In genomic region chr1:66820241-66820640, GRCm38 (mm10) we compare ENCODE assay signal across 12 mouse cellular contexts. TPM values are rescaled to one million over a fixed set of nuclear protein-coding genes. Genes with fewer than 3 reads are reported as not detected.
DNase-seq lines count a peak whose midpoint lies in the region; ATAC-seq lines count a peak whose summit lies in the region.
"Had no signal": no experiment of that assay in that cellular context is flagged by ENCODE, and none has a peak within 500 bp of the region (broad histone marks: within the 10 kb centered on the region; RNA-seq: fewer than 3 reads in every experiment).

No protein-coding gene starts in this region.

- H3K27ac ChIP-seq in hindbrain, embryonic 12.5 days = peak overlapping the region; percentile 25; the same call in 1 of the 2 replicates
- no peak overlapping the region for H3K27ac ChIP-seq in hindbrain, embryonic 11.5 days (ENCODE audit: low read depth, low read length)
- H3K27ac ChIP-seq: heart, adult 2 months; limb, embryonic 13.5 days; stomach, postnatal 0 days had no signal

- H3K4me1 ChIP-seq in hindbrain, embryonic 12.5 days = peaks cover 7% of the 10 kb centered on the region; the same call in 1 of the 2 replicates
- no peaks in the 10 kb centered on the region for H3K4me1 ChIP-seq in hindbrain, embryonic 11.5 days (replicated peaks; ENCODE audit: control insufficient read depth, insufficient read depth, low read length)

- DNase-seq in hindbrain, embryonic 11.5 days (ENCODE audit: low spot score) = no peak
- peak; percentile 39 for DNase-seq in adrenal gland, postnatal 14 days
- DNase-seq in embryo, embryonic 10.5 days (ENCODE audit: low spot score) = peak; percentile 24
- DNase-seq in lung, postnatal 25 days (ENCODE audit: low spot score) = peak; percentile 46
- no peak for DNase-seq in gastrocnemius, adult 8-10 months (ENCODE audit: low spot score in 2 of 2)
- DNase-seq: heart, adult 2 months; right cerebral cortex, postnatal 25 days had no signal

- 39% methylated on average over 7 of the region's 7 CpGs for WGBS in hindbrain, embryonic 12.5 days
- 38% methylated on average over 7 of the region's 7 CpGs for WGBS in hindbrain, embryonic 11.5 days

- ATAC-seq in hindbrain, embryonic 12.5 days (ENCODE audit: low FRiP score) = no peak
- no peak for ATAC-seq in hindbrain, embryonic 11.5 days (ENCODE audit: low FRiP score)
- ATAC-seq in inflammation-experienced regulatory T-cells, adult 6 months = no peak

- peak overlapping the region; percentile 8; the same call in 1 of the 2 replicates for H3K9ac ChIP-seq in hindbrain, embryonic 12.5 days
- no peak overlapping the region for H3K9ac ChIP-seq in hindbrain, embryonic 11.5 days (ENCODE audit: low read depth, low read length)
- H3K9ac ChIP-seq: limb, embryonic 13.5 days had no signal

- no peak overlapping the region for H3K4me3 ChIP-seq in hindbrain, embryonic 12.5 days
- no peak overlapping the region for H3K4me3 ChIP-seq in hindbrain, embryonic 11.5 days (ENCODE audit: low read depth, low read length)
- H3K4me3 ChIP-seq: heart, adult 2 months; limb, embryonic 13.5 days had no signal

- H3K4me2 ChIP-seq in hindbrain, embryonic 12.5 days (replicated peaks) = peak overlapping the region; percentile 25; the same call in 1 of the 2 replicates
- H3K4me2 ChIP-seq in hindbrain, embryonic 11.5 days (replicated peaks; ENCODE audit: low read depth, low read length) = no peak overlapping the region
- H3K4me2 ChIP-seq: limb, embryonic 13.5 days had no signal

- no peaks in the 10 kb centered on the region for H3K9me3 ChIP-seq in hindbrain, embryonic 12.5 days (replicated peaks)
- no peaks in the 10 kb centered on the region for H3K9me3 ChIP-seq in hindbrain, embryonic 11.5 days (ENCODE audit: control insufficient read depth, low read length)
- H3K9me3 ChIP-seq: limb, embryonic 13.5 days had no signal

- H3K27me3 ChIP-seq in hindbrain, embryonic 12.5 days = no peaks in the 10 kb centered on the region
- H3K27me3 ChIP-seq in hindbrain, embryonic 11.5 days (ENCODE audit: control insufficient read depth, insufficient read depth, low read length) = no peaks in the 10 kb centered on the region
- H3K27me3 ChIP-seq: CH12.LX had no signal

- no peaks in the 10 kb centered on the region for H3K36me3 ChIP-seq in hindbrain, embryonic 12.5 days
- no peaks in the 10 kb centered on the region for H3K36me3 ChIP-seq in hindbrain, embryonic 11.5 days (ENCODE audit: control insufficient read depth, insufficient read depth, low read length)
- H3K36me3 ChIP-seq: limb, embryonic 13.5 days had no signal

RNA-seq across cellular contexts. Expression of gene Kansl1l, which starts 2.9 kb away (rescaled TPM):
- polyA plus RNA-seq in hindbrain, embryonic 12.5 days (2016; fragmentation: Nextera tagmentation; extraction: Ambion mirVana) = 23.3 and 26.2 TPM in 2 replicates
- polyA plus RNA-seq in hindbrain, embryonic 11.5 days (2014; fragmentation: Nextera tagmentation; extraction: Ambion mirVana) = 11.8 and 16.7 TPM in 2 replicates
- 21.1 and 21.9 TPM in 2 replicates for total RNA-seq in adrenal gland, postnatal 14 days (2021)
- 10 to 100 TPM; 21.4 to 24.1 (median 23.0) TPM for total RNA-seq in gastrocnemius, adult 8-10 months (2022)
- 10 to 100 TPM in 2 of 3 experiments, 1 to 10 TPM in 1; 7.1 to 12.4 (median 11.1) TPM for polyA plus RNA-seq in inflammation-experienced regulatory T-cells, adult 6 months (2017; shearing (Covaris generic))

RNA-seq across cellular contexts. Expression of gene Acadl, which starts 42.8 kb away (rescaled TPM):
- 61.0 and 67.3 TPM in 2 replicates for polyA plus RNA-seq in hindbrain, embryonic 12.5 days (2016; fragmentation: Nextera tagmentation; extraction: Ambion mirVana)
- 60.3 and 62.0 TPM in 2 replicates for polyA plus RNA-seq in hindbrain, embryonic 11.5 days (2014; fragmentation: Nextera tagmentation; extraction: Ambion mirVana)
- total RNA-seq in adrenal gland, postnatal 14 days (2021) = 1,251 and 1,324 TPM in 2 replicates
- 100 to 1,000 TPM; 221 to 291 (median 229) TPM for total RNA-seq in gastrocnemius, adult 8-10 months (2022)
- 10 to 100 TPM; 37.6 to 77.4 (median 38.4) TPM for polyA plus RNA-seq in inflammation-experienced regulatory T-cells, adult 6 months (2017; shearing (Covaris generic))

Comparison
In these comparisons a context has a peak if more than half of its experiments do, and no peak if none do; other contexts are left out.
1. DNase-seq: peak in adrenal gland, postnatal 14 days (single experiment), embryo, embryonic 10.5 days (single experiment) and lung, postnatal 25 days (single experiment); none in hindbrain, embryonic 11.5 days (single experiment) and gastrocnemius, adult 8-10 months (0 of 2).